ENCODE assay signal across 15 mouse cellular contexts in the genomic region with DNA sequence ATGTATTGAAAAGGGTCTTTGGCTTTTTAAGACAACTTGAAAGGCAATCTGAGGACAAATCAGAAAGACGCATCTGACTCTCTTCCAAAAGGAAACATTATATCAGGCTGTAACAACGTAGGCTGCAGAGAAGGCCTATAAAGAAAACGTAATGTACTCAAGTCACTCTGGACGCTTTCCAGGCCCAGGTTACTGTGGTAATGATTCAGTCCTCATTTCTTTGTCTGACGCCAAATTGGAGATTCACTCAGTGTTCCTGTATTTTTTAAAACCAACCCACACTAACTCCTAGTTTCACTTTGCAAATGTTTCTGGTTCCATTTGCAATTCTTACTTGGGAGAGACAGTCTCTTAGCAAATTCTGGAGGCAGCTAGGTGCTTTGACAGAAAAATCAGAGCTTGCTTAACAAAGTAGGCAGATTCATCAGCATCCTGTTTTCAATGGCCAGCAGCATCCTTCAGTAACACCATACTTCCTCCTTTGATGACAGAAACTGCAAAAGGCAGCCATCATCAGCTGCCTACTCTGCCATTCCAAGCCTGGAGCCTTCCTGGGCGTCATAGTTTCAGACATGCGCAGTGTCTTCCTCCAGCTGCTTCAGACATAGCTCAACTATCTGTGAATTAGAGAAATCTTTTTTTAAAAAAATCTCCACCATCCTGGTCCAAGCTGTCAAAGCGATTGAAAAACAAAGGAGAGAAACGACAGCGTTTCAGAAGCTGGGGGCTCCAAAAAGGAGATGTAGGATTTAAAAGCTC.
DNase-seq lines count a peak whose midpoint lies in the region; ATAC-seq lines count a peak whose summit lies in the region.
"Had no signal": no experiment of that assay in that cellular context is flagged by ENCODE, and none has a peak within 500 bp of the region (broad histone marks: within the 10 kb centered on the region; RNA-seq: fewer than 3 reads in every experiment).

No protein-coding gene starts in this region.

- H3K9ac ChIP-seq in intestine, embryonic 14.5 days (ENCODE audit: low read length): no peak overlapping the region
- H3K9ac ChIP-seq in intestine, embryonic 15.5 days: no peak overlapping the region
- no peak overlapping the region for H3K9ac ChIP-seq in limb, embryonic 15.5 days
- H3K9ac ChIP-seq: liver, embryonic 15.5 days had no signal

- no peaks in the 10 kb centered on the region for H3K36me3 ChIP-seq in intestine, embryonic 14.5 days (ENCODE audit: control insufficient read depth, insufficient read depth, low read length)
- H3K36me3 ChIP-seq in intestine, embryonic 15.5 days: no peaks in the 10 kb centered on the region
- no peaks in the 10 kb centered on the region for H3K36me3 ChIP-seq in limb, embryonic 15.5 days
- H3K36me3 ChIP-seq: forebrain, embryonic 10.5 days; liver, embryonic 15.5 days had no signal

- 45% methylated on average over 10 of the region's 10 CpGs for WGBS in intestine, embryonic 14.5 days
- WGBS in intestine, embryonic 15.5 days: 50% methylated on average over 10 of the region's 10 CpGs
- WGBS in limb, embryonic 15.5 days: 36% methylated on average over 10 of the region's 10 CpGs

- H3K27me3 ChIP-seq in intestine, embryonic 14.5 days (replicated peaks; ENCODE audit: control insufficient read depth, insufficient read depth, low read length): no peaks in the 10 kb centered on the region
- no peaks in the 10 kb centered on the region; the same call in 1 of the 2 replicates for H3K27me3 ChIP-seq in intestine, embryonic 15.5 days (replicated peaks)
- no peaks in the 10 kb centered on the region for H3K27me3 ChIP-seq in limb, embryonic 15.5 days
- H3K27me3 ChIP-seq: liver, embryonic 15.5 days had no signal

- H3K27ac ChIP-seq in intestine, embryonic 14.5 days (ENCODE audit: low read depth): peak overlapping the region; percentile 17; the same call in 1 of the 2 replicates
- no peak overlapping the region for H3K27ac ChIP-seq in intestine, embryonic 15.5 days
- peak overlapping the region; percentile 60 for H3K27ac ChIP-seq in limb, embryonic 15.5 days
- H3K27ac ChIP-seq: forebrain, embryonic 10.5 days; hindbrain, postnatal 0 days; liver, embryonic 15.5 days; macrophage had no signal

- no peak overlapping the region for H3K4me3 ChIP-seq in intestine, embryonic 14.5 days (ENCODE audit: low read depth, low read length)
- no peak overlapping the region for H3K4me3 ChIP-seq in intestine, embryonic 15.5 days (replicated peaks)
- H3K4me3 ChIP-seq in limb, embryonic 15.5 days: no peak overlapping the region
- H3K4me3 ChIP-seq: forebrain, embryonic 10.5 days; liver, embryonic 15.5 days had no signal

- peaks cover 14% of the 10 kb centered on the region for H3K4me1 ChIP-seq in intestine, embryonic 14.5 days (replicated peaks; ENCODE audit: control insufficient read depth, insufficient read depth, low read length)
- H3K4me1 ChIP-seq in intestine, embryonic 15.5 days (replicated peaks): 0 out of 2 replicates have a peak, but pooled peaks cover 3% of the 10 kb centered on the region
- H3K4me1 ChIP-seq in limb, embryonic 15.5 days: peaks cover 24% of the 10 kb centered on the region
- H3K4me1 ChIP-seq: liver, embryonic 15.5 days had no signal

- no peaks in the 10 kb centered on the region for H3K9me3 ChIP-seq in intestine, embryonic 14.5 days (ENCODE audit: control insufficient read depth, low read length)
- H3K9me3 ChIP-seq in intestine, embryonic 15.5 days: no peaks in the 10 kb centered on the region
- H3K9me3 ChIP-seq in limb, embryonic 15.5 days: no peaks in the 10 kb centered on the region
- H3K9me3 ChIP-seq: forebrain, embryonic 10.5 days; liver, embryonic 15.5 days had no signal

- ATAC-seq in intestine, embryonic 14.5 days (replicated peaks; ENCODE audit: low FRiP score, low TSS enrichment, low read depth): no peak
- ATAC-seq in intestine, embryonic 15.5 days: no peak
- ATAC-seq in limb, embryonic 15.5 days (ENCODE audit: insufficient number of reproducible peaks, low FRiP score, low TSS enrichment, low read depth): no peak
- ATAC-seq in CD4-positive, CD25-positive, alpha-beta regulatory T cell, adult 4 months: no peak
- no peak for ATAC-seq in activated CD4-positive, CD25-positive, alpha-beta regulatory T cell, adult 4 months
- no peak for ATAC-seq in cerebellum, adult (ENCODE audit: insufficient number of reproducible peaks, low FRiP score, low TSS enrichment)
- ATAC-seq: hindbrain, postnatal 0 days had no signal

- peak; percentile 42 for DNase-seq in intestine, embryonic 14.5 days (ENCODE audit: low spot score)
- DNase-seq in brain, adult 2 months (ENCODE audit: low read depth, low spot score): peak; percentile 76
- DNase-seq in layer of hippocampus, postnatal 10 days (ENCODE audit: low spot score in 2 of 2): peak; percentile 18 to 30
- DNase-seq: cerebellum, adult 11 months; kidney, postnatal 25 days; thymus, postnatal 4 days had no signal

- H3K4me2 ChIP-seq in intestine, embryonic 14.5 days (ENCODE audit: low read length): no peak overlapping the region
- H3K4me2 ChIP-seq in intestine, embryonic 15.5 days (replicated peaks): no peak overlapping the region
- H3K4me2 ChIP-seq in limb, embryonic 15.5 days: no peak overlapping the region
- H3K4me2 ChIP-seq: liver, embryonic 15.5 days had no signal

Comparison
In these comparisons a context has a peak if more than half of its experiments do, and no peak if none do; other contexts are left out.
1. DNase-seq: peak in every context shown above with its lines; median percentile 76 in brain, adult 2 months; 42 in intestine, embryonic 14.5 days; 24 in layer of hippocampus, postnatal 10 days.